Mouse (Mus musculus) neural tube, embryonic 12.5 days (tissue): ENCODE data around the gene Gm29797. TPM values are rescaled to one million over a fixed set of nuclear protein-coding genes. Genes with fewer than 3 reads are reported as not detected.

Experiments
- ATAC-seq: fragments of 200-750 bp; cut with Nextera tagmentation; 2 replicates; pipeline ENCODE4 v1.8.0; 2017; ENCODE audit warnings: low read depth, mild to moderate bottlenecking, moderate TSS enrichment, moderate library complexity; ENCODE audit not compliant: low FRiP score
- H3K27ac ChIP-seq: fragments of 300-500 bp; sonication (generic); 2 replicates; pipeline ENCODE4 v1.5.1; 2016
- H3K27me3 ChIP-seq: fragments of 300-500 bp; sonication (generic); replicated peaks from 2 replicates; pipeline ENCODE4 v1.6.1; 2016; ENCODE audit warnings: mild to moderate bottlenecking
- H3K36me3 ChIP-seq: fragments of 300-500 bp; sonication (generic); 2 replicates; pipeline ENCODE4 v1.6.1; 2016; ENCODE audit warnings: mild to moderate bottlenecking
- H3K4me1 ChIP-seq: fragments of 300-500 bp; sonication (generic); 2 replicates; pipeline ENCODE4 v1.6.1; 2016
- H3K4me2 ChIP-seq: fragments of 300-500 bp; sonication (generic); replicated peaks from 2 replicates; pipeline ENCODE4 v1.6.1; 2016; ENCODE audit warnings: mild to moderate bottlenecking
- H3K4me3 ChIP-seq: fragments of 300-500 bp; sonication (generic); 2 replicates; pipeline ENCODE4 v1.5.1; 2016
- H3K9ac ChIP-seq: fragments of 300-500 bp; sonication (generic); 2 replicates; pipeline ENCODE4 v1.6.1; 2016; ENCODE audit warnings: mild to moderate bottlenecking
- H3K9me3 ChIP-seq: fragments of 300-500 bp; sonication (generic); 2 replicates; pipeline ENCODE4 v1.6.1; 2016; ENCODE audit warnings: mild to moderate bottlenecking
- WGBS: fragments of 180-500 bp; shearing (Covaris S2); methylation state at CpG from one replicate; pipeline ENCODE4 v1.1.7; 2016; 5-methylcytosine and 5-hydroxymethylcytosine counted together
- polyA plus RNA-seq: library from polyadenylated mRNA; unstranded; fragments of >200 nt; fragmentation: Nextera tagmentation; extraction: Ambion mirVana; gene quantifications from 2 replicates; pipeline ENCODE4 v1.2.1, GENCODE M21; 2016

The Gm29797 gene
- polyA plus RNA-seq, 1 experiment from 2014 or later, result not detected

- Histone ChIP-seq H3K4me3 (no peak overlapping the region), H3K27ac (no peak overlapping the region), H3K4me1 (no peaks in the 10 kb centered on the region; the same call in 1 of the 2 replicates), H3K9ac (no peak overlapping the region), H3K9me3 (no peaks in the 10 kb centered on the region), H3K27me3 (no peaks in the 10 kb centered on the region), H3K36me3 (peaks cover 41% of the 10 kb centered on the region), H3K4me2 (no peak overlapping the region)
- WGBS, result 86% methylated on average over 7 of the region's 7 CpGs
- ATAC-seq, result no peak
Observed at GRCm38 (mm10) chr2:181658528-181658927, 1.7 kb downstream of the Gm29797 start.

- no peak overlapping the region for H3K4me3 ChIP-seq
- H3K9me3 ChIP-seq, result no peaks in the 10 kb centered on the region
- 35% methylated on average over 17 of the region's 17 CpGs for WGBS
- H3K36me3 ChIP-seq, result peaks cover 37% of the 10 kb centered on the region
- no peak overlapping the region for H3K9ac ChIP-seq
- H3K27ac ChIP-seq, result no peak overlapping the region
- no peaks in the 10 kb centered on the region for H3K27me3 ChIP-seq
- ATAC-seq, result peak; percentile 54
- no peak overlapping the region for H3K4me2 ChIP-seq
- no peaks in the 10 kb centered on the region; the same call in 1 of the 2 replicates for H3K4me1 ChIP-seq
Observed at GRCm38 (mm10) chr2:181658930-181659555, 2.2 kb downstream of the Gm29797 start.

GRCm38 (mm10) chr2:181659609-181660055 lies 2.8 kb downstream of the Gm29797 start:
- Histone ChIP-seq H3K9ac (no peak overlapping the region), H3K4me2 (no peak overlapping the region), H3K36me3 (peaks cover 34% of the 10 kb centered on the region), H3K27me3 (no peaks in the 10 kb centered on the region), H3K27ac (no peak overlapping the region), H3K4me3 (no peak overlapping the region), H3K4me1 (no peaks in the 10 kb centered on the region; the same call in 1 of the 2 replicates), H3K9me3 (no peaks in the 10 kb centered on the region)
- ATAC-seq, result peak; percentile 85
- WGBS, result 12% methylated on average over 9 of the region's 9 CpGs

- H3K36me3 ChIP-seq, result 0 out of 2 replicates have a peak, but pooled peaks cover 5% of the 10 kb centered on the region
- WGBS, result 87% methylated on average over 3 of the region's 3 CpGs
- no peaks in the 10 kb centered on the region; the same call in 1 of the 2 replicates for H3K4me1 ChIP-seq
- no peak overlapping the region for H3K27ac ChIP-seq
- H3K27me3 ChIP-seq, result peaks cover 2% of the 10 kb centered on the region; the same call in 1 of the 2 replicates
- H3K9ac ChIP-seq, result no peak overlapping the region
- no peaks in the 10 kb centered on the region for H3K9me3 ChIP-seq
- ATAC-seq, result no peak
- no peak overlapping the region for H3K4me3 ChIP-seq
- no peak overlapping the region for H3K4me2 ChIP-seq
Observed at GRCm38 (mm10) chr2:181662620-181663297, 5.9 kb downstream of the Gm29797 start.

- 0 out of 2 replicates have a peak, but pooled peaks cover under 1% of the 10 kb centered on the region for H3K36me3 ChIP-seq
- H3K4me2 ChIP-seq, result no peak overlapping the region
- H3K4me1 ChIP-seq, result no peaks in the 10 kb centered on the region; the same call in 1 of the 2 replicates
- 34% methylated on average over 4 of the region's 4 CpGs for WGBS
- no peak overlapping the region for H3K4me3 ChIP-seq
- H3K9me3 ChIP-seq, result no peaks in the 10 kb centered on the region
- no peak overlapping the region for H3K27ac ChIP-seq
- peaks cover 6% of the 10 kb centered on the region; the same call in 1 of the 2 replicates for H3K27me3 ChIP-seq
- ATAC-seq, result no peak
- no peak overlapping the region for H3K9ac ChIP-seq
Observed at GRCm38 (mm10) chr2:181663298-181663630, 6.4 kb downstream of the Gm29797 start.

GRCm38 (mm10) chr2:181670285-181670912 lies 13.6 kb downstream of the Gm29797 start:
- no peaks in the 10 kb centered on the region for H3K9me3 ChIP-seq
- ATAC-seq, result no peak
- H3K27ac ChIP-seq, result no peak overlapping the region
- H3K4me3 ChIP-seq, result peak overlapping the region; percentile 25
- 3% methylated on average over 56 of the region's 56 CpGs for WGBS
- H3K4me2 ChIP-seq, result peak overlapping the region; percentile 63
- peaks cover 65% of the 10 kb centered on the region for H3K27me3 ChIP-seq
- peak overlapping the region; percentile 34; the same call in 1 of the 2 replicates for H3K9ac ChIP-seq
- H3K4me1 ChIP-seq, result peaks cover 25% of the 10 kb centered on the region
- no peaks in the 10 kb centered on the region for H3K36me3 ChIP-seq

- Histone ChIP-seq H3K4me1 (peaks cover 30% of the 10 kb centered on the region), H3K9me3 (no peaks in the 10 kb centered on the region), H3K9ac (peak overlapping the region; percentile 34; the same call in 1 of the 2 replicates), H3K4me2 (peak overlapping the region; percentile 63), H3K4me3 (peak overlapping the region; percentile 25), H3K27me3 (peaks cover 65% of the 10 kb centered on the region), H3K36me3 (no peaks in the 10 kb centered on the region), H3K27ac (no peak overlapping the region)
- WGBS, result 1% methylated on average over 41 of the region's 41 CpGs
- ATAC-seq, result no peak
Observed at GRCm38 (mm10) chr2:181670913-181671311, 14.1 kb downstream of the Gm29797 start.

GRCm38 (mm10) chr2:181671326-181671725 lies 14.5 kb downstream of the Gm29797 start, which contains the start of gene Sox18:
Gene Sox18 (minus strand): TSS chr2:181671640.
- under 1% methylated on average over 43 of the region's 43 CpGs for WGBS
- Histone ChIP-seq H3K4me2 (peak within 1 kb of the TSS; percentile 63), H3K27me3 (peaks cover 65% of the 10 kb centered on the region), H3K9ac (peak within 1 kb of the TSS; percentile 34; the same call in 1 of the 2 replicates), H3K9me3 (no peaks in the 10 kb centered on the region), H3K36me3 (no peaks in the 10 kb centered on the region), H3K27ac (no peak within 1 kb of the TSS), H3K4me1 (peaks cover 33% of the 10 kb centered on the region), H3K4me3 (peak within 1 kb of the TSS; percentile 25)
- no peak for ATAC-seq

GRCm38 (mm10) chr2:181671984-181672383 lies 15.2 kb downstream of the Gm29797 start:
- no peak overlapping the region for H3K27ac ChIP-seq
- H3K9me3 ChIP-seq, result no peaks in the 10 kb centered on the region
- peaks cover 35% of the 10 kb centered on the region for H3K4me1 ChIP-seq
- H3K27me3 ChIP-seq, result peaks cover 65% of the 10 kb centered on the region
- H3K9ac ChIP-seq, result no peak overlapping the region
- H3K36me3 ChIP-seq, result no peaks in the 10 kb centered on the region
- no peak overlapping the region for H3K4me2 ChIP-seq
- WGBS, result 30% methylated on average over 7 of the region's 7 CpGs
- H3K4me3 ChIP-seq, result no peak overlapping the region
- no peak for ATAC-seq

GRCm38 (mm10) chr2:181673501-181673900 lies 16.7 kb downstream of the Gm29797 start:
- no peaks in the 10 kb centered on the region for H3K9me3 ChIP-seq

GRCm38 (mm10) chr2:181674934-181675333 lies 18.1 kb downstream of the Gm29797 start:
- ATAC-seq, result no peak
- no peak overlapping the region for H3K4me2 ChIP-seq
- H3K4me1 ChIP-seq, result peaks cover 36% of the 10 kb centered on the region
- no peak overlapping the region for H3K27ac ChIP-seq
- H3K9me3 ChIP-seq, result no peaks in the 10 kb centered on the region
- H3K4me3 ChIP-seq, result no peak overlapping the region
- 81% methylated on average over 4 of the region's 4 CpGs for WGBS
- no peaks in the 10 kb centered on the region for H3K36me3 ChIP-seq
- H3K9ac ChIP-seq, result no peak overlapping the region
- peaks cover 46% of the 10 kb centered on the region for H3K27me3 ChIP-seq

More at GRCm38 (mm10) chr2:181673501-181673900, 16.7 kb downstream of the Gm29797 start:
- H3K36me3 ChIP-seq, result no peaks in the 10 kb centered on the region
- no peak overlapping the region for H3K4me2 ChIP-seq
- ATAC-seq, result no peak
- H3K4me3 ChIP-seq, result no peak overlapping the region
- no peak overlapping the region for H3K9ac ChIP-seq
- H3K4me1 ChIP-seq, result peaks cover 36% of the 10 kb centered on the region
- WGBS, result 49% methylated on average over 1 of the region's 1 CpGs
- peaks cover 59% of the 10 kb centered on the region for H3K27me3 ChIP-seq
- H3K27ac ChIP-seq, result no peak overlapping the region

- no peak overlapping the region for H3K9ac ChIP-seq
- peak overlapping the region; percentile 36 for H3K4me2 ChIP-seq
- H3K9me3 ChIP-seq, result no peaks in the 10 kb centered on the region
- no peak for ATAC-seq
- H3K36me3 ChIP-seq, result no peaks in the 10 kb centered on the region
- WGBS, result 2% methylated on average over 14 of the region's 14 CpGs
- peaks cover 41% of the 10 kb centered on the region for H3K27me3 ChIP-seq
- no peak overlapping the region for H3K4me3 ChIP-seq
- H3K4me1 ChIP-seq, result peaks cover 33% of the 10 kb centered on the region
- H3K27ac ChIP-seq, result no peak overlapping the region
Observed at GRCm38 (mm10) chr2:181675454-181675853, 18.6 kb downstream of the Gm29797 start.
